Mouse (Mus musculus) fat pad, adult 2 months (tissue): ENCODE measurements around the gene Gm21083.
"Not testable (repeated sequence)": the region's sequence is repeated elsewhere in the genome, so short reads cannot be mapped to it uniquely, and the experiment has no call there.

ENCODE experiments used
- DNase-seq: peaks from one replicate; pipeline ENCODE4 v3.0.0-alpha.2; 2011; ENCODE audit warnings: low read depth, low spot score; ENCODE audit errors: extremely low read depth

Gene Gm21083

DNA sequence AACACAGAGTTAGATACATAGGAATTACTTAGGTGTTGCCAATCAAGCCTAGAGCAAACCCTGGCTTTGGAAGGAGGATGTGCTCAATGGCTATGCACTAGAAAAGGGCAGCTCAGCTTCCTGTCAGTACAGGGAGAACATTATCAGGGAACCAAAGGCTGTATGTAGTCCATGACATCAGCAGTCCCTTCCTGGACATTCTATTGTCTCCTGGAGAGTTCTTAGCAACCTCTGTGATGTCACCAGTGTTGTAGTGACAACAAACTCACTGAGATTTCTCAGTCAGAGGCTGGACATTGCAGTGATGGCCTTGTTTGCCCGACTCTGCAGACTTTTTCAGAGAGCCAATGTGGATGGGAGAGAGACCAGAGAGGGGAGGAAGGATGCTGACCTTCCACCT is at the start of gene Gm21083:
Gene Gm21083, plus strand, starts transcription at position 301 of the 400 bp plus-strand sequence.
- not testable (repeated sequence) for DNase-seq

DNA sequence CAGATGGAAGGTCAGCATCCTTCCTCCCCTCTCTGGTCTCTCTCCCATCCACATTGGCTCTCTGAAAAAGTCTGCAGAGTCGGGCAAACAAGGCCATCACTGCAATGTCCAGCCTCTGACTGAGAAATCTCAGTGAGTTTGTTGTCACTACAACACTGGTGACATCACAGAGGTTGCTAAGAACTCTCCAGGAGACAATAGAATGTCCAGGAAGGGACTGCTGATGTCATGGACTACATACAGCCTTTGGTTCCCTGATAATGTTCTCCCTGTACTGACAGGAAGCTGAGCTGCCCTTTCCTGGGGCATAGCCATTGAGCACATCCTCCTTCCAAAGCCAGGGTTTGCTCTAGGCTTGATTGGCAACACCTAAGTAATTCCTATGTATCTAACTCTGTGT is 48.0 kb upstream of the Gm21083 start, which contains the start of gene Gm21190:
Gene Gm21190, minus strand, starts transcription at position 101 of the 400 bp plus-strand sequence.
- DNase-seq, result not testable (repeated sequence)

DNA sequence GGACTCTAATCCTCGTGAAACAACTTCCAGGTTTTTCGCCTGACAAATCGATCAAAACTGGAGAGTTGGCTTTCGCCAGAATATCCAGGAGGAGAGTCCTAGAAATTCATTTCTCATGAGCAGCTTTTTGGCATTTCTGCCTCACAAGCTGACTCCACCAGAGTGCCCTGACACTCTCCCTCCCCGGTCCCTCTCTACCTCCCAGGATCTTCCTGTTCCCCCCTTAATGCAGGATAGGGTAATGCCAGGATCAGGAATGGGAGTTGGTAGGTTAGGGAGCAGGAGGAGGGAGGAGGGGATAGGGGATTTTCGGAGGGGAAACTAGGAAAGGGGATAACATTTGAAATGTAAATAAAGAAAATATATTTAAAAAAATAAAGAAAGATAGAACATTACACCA is 28.5 kb upstream of the Gm21083 start:
- not testable (repeated sequence) for DNase-seq

DNA sequence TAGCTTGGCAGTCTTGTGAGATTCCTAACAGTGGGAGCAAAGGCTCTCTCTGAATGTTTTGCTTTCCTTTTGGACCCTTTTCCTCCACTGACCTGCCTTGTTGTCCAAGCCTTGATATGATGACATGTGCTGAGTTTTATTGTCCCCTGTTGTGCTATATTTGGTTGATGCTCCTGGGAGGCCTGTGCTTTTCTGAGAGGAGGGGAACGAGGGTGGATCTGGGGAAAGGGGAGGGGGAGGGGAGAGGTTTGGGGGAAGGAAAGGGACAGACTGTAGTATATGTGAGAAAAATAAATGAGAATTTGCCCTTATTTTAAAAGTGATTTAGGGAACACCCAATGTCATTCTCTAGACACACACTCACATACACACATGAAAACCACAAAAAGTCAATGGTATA is 28.0 kb upstream of the Gm21083 start:
- DNase-seq, result not testable (repeated sequence)

DNA sequence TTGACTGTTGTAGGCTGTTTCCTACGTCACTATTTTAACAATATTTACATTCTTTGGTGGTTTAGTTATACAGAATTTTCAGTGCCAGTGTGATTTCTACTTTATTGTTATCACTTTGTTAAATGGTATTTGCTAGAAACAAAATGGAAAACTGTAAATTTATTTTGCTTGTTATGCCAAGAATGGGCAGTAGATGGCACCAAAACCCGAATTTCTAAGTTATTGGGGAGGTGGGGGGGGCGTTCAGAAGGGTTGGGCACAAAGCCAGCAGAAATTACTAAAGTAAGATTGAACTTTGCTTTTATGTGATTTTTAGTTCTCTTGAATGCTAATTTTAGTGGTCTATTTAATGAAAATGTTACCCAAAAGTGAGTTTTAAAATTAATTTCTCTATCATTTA is 27.5 kb upstream of the Gm21083 start:
- not testable (repeated sequence) for DNase-seq

DNA sequence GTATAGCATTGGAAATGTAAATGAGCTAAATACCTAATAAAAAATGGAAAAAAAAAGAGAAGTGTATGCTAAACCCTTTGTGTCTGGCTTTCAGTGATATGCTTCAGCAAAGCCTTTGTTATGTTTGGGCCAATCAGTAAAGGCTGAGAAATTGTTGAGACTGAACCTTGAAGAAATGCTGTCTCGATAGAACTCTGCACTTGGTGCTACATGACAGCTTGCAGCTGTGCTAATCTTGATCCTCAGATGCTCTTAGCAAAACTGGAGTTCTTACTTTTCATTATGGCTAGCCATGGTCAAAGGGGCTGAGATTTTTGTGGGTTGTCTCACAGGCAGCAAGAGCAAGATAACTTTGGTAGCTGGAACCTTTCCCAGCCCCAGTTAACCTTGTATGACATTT is 18.5 kb upstream of the Gm21083 start:
- not testable (repeated sequence) for DNase-seq

DNA sequence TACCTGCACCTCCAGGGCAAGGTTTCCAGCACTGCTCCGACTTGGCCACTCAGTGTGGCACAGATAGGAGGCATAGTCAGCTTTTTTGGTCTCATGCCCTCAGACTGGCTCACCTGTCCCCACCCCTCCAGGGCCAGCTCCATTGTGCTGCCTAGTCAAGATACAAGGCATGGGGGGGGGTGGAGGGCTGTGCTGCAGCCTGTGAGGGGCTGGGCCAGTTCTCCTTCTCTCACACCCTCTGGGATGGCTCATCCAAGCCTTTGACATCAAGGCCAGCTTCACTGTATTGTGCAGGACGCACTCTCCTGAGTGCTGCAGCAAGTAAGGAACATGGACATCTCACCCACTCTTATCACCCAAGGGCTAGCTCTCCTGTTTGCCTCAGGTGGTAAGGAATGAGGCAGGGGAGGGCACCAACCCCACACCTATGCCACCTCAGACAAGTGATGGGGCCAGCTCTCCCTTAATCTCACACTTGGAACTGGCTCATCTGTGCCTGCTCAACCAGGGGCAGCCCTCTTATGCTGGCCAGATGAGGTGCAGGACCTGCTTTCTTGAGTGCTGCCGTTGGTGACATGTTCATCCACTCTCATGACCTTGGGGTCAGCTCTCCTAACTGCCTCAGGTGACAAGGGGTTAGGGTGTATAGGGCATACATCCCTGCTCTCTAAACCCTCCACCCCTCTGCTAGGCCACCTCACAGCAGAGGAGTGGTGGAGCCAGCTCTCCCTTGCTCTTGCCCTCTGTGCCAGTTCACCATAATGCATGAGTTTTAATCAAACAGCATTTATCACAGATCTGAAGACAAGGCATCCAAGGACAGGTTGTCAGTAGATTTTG is 15.5 kb upstream of the Gm21083 start:
- not testable (repeated sequence) for DNase-seq

DNA sequence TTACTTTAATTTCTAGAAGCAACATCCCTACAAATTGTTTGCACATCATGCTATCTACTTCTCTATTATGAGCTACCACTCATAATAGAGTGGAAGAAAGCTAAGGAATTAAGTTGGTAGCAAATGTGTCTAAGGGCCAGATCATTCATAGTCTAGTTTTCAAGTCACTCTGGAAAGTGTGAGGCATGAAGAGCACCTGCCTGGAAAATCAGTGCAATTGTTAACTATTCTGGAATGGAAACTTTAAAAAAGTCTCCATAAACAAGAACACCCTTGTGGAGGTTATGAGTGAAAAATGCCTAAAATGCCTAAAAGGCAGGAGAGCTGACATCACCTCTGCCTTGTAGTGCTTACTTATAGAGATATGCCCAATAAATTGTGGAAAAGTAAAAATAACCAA is 3.4 kb upstream of the Gm21083 start:
- not testable (repeated sequence) for DNase-seq

DNA sequence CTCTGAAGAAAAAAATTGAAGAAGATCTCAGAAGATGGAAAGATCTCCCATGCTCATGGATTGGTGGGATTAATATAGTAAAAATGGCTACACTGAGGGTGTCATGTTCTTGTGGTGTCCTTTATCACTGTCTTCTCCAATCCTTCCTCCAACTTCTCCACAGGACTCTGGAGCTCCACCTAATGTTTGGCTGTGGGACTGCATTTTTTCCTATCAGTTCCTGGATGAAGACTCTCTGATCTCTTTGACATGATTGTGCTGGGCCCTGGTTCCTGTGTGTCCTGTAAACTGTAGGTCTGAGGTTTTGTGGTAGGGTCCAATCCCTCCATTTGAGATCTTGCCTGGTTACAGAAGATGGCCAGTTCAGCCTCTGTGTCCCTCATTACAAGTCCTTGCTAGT is 9.2 kb downstream of the Gm21083 start:
- not testable (repeated sequence) for DNase-seq

DNA sequence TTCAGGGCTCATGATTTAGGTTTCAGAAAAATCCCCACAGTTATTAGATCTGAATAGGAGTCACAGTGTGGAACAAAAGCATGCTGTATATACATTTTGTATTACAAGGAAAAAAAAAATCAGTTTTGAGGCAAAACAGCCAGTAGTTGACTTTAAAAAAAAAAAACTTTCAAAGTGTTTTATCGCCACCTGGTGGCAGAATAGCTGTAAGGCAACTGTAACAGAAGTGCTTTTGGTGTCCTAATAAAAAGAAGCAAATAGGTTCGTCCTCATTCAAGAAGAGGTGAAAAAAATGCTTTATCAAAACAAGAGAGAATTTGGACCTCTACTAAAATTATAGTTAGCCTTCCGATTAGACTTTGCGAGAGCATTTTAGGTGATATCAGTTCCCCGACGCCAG is 11.2 kb downstream of the Gm21083 start:
- DNase-seq, result not testable (repeated sequence)

DNA sequence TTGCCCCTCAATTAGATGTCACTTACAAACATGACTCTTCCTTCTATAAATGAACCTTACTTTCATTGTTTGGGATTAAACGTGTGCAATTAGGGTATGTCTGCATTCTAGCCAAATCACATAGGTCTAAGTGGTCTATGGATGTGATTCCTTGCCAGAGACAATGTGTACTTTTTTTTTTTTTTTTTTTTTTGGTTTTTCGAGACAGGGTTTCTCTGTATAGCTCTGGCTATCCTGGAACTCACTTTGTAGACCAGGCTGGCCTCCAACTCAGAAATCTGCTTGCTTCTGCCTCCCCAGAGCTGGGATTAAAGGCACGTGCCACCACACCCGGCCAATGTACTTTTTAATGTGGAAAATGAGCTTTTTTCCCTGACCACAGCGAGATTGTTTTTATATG is 13.5 kb downstream of the Gm21083 start:
- DNase-seq, result not testable (repeated sequence)

DNA sequence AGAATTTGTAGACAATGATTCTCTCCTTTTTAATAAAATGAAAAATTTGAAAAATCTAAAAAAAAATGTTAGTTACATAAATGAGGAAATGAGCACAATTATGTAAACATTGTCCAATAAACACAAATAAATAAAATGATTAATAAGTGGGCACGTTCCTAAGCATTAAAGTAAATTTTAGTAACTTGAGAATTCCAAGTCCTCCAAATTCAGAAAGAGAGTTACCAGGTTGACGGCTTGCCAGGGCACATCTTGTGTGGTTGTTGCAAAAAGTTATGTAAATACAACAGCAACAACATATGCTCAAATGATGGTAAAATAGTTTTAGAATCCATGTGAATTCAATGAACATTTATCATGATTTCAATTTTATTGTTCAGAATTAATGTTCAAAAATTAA is 14.4 kb downstream of the Gm21083 start:
- DNase-seq, result not testable (repeated sequence)

DNA sequence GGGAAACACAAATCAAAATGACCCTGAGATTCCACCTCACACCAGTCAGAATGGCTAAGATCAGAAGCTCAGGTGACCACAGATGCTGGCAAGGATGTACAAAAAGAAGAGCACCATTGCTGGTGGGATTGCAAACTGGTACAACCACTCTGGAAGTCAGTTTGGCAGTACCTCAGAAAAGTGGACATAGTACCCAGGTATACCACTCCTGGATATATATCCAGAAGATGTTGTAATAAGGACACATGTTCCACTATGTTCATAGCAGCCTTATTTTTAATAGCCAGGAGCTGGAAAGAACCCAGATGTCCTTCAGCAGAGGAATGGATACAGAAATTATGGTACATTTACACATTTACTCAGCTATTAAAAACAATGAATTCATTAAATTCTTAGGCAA is 21.7 kb downstream of the Gm21083 start:
- not testable (repeated sequence) for DNase-seq

DNA sequence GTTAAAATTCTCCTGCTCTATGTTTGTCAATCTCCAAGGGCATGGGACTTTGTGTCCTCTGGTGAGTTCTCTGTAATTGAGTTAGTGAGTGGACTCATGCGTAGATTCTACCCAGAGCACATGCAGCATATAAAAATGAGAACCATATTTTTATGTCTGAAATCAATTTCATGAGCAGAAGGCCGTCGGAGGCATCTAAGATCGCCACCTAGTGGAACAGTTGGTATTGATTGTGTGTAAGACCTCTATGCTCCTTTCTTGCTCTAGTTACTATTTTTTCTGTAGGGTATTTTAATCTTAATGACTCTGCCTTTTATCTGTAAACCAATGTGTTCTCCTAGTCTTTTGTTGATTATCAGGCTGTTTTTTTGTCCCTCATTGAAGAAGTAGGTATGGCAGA is 23.2 kb downstream of the Gm21083 start:
- not testable (repeated sequence) for DNase-seq

DNA sequence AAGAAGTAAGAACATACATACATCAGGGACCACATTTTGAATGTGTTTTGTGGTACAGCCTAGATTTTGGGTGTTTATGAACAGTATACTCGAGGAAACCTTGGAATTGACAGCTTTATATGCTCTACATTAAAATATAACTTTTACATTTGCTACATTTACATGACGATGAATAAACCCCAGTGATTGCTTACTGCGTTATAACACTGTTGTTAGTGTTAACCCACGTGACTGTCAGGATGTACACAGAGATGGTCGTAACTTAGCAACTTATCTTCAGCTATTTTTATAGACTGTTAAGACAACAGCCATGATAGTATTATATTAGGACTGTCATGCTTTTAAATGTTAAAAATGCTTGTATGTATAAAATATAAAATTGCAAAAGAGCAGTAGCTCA is 24.3 kb downstream of the Gm21083 start:
- DNase-seq, result not testable (repeated sequence)

DNA sequence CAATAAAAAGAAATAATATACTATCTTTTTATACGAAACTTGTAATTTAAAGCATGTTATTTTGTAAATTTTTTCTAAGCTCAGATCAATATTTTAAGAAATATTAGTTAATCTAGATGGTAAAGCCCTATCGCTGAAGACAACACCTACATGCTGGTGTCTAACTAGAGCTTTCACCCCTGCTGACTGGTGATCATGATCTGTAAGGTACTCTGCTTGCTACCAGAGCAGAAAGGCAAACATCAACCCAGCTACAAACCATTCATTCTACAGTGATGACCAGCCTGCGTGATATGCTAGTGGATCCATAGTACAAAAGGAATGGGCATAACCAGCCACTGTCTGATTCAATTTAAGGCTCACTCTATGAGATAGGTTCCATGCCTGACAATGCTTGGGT is 24.8 kb downstream of the Gm21083 start:
- DNase-seq, result not testable (repeated sequence)

DNA sequence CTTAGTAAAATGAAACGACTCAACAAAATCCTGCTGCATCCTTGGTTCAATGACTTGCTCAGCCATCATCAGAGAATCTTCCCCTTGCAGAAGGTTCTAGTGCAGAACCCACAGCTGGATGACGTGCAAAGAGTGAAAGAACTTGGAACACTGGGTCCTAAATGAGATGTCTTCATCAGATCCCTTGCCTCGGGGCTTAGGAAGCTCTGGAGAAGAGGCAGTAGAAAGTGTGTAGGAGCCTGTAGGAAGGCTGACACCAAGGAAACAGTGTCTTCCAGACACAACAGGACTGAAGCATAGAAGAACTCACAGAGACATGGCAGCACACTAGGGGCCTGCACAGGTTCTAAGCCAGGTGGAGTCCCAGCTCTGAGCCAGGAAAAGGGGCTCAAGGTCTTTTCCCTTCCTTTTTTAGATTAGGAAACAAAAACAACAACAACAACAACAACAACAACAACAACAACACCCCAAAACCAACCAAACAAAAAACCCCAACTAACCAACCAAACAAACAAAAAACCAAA is 25.4 kb downstream of the Gm21083 start:
- not testable (repeated sequence) for DNase-seq

DNA sequence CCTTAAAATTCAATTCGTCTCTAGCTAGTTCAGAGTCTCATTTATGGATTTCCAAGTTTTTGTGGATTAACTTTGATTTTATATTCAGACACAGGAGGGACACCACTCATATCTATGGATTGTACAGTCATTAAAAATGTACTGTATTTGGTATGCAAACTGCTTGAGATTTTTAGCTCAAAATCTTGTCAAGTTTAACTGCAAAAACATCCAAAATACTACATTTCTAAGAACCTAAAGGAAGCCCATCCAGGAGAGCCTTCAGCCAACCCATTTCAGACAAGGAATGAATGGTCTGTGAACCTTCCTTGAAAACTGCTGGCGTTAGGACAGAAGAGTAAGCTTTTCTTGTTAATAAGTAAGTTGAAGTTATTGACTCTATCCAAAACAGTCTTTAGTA is 25.9 kb downstream of the Gm21083 start:
- DNase-seq, result not testable (repeated sequence)

DNA sequence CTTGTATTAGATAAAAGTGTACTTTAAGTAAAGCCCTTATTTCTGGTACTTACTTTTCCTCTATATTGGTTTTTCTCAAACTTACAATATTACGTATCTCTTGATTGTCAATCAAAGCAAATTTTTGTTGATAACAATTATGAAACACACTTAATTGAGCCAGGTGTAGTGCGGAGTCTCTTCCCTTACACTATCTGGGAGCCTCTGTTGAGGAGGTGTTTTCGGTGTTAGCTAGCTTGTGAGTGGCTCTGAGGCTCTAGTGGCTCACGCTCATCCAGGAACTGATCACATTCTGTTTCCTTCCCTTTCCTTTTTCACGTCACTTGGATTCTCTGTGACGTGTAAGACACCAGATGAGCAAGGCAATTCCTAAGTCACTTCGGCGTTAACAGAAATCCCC is 26.5 kb downstream of the Gm21083 start:
- DNase-seq, result not testable (repeated sequence)

DNA sequence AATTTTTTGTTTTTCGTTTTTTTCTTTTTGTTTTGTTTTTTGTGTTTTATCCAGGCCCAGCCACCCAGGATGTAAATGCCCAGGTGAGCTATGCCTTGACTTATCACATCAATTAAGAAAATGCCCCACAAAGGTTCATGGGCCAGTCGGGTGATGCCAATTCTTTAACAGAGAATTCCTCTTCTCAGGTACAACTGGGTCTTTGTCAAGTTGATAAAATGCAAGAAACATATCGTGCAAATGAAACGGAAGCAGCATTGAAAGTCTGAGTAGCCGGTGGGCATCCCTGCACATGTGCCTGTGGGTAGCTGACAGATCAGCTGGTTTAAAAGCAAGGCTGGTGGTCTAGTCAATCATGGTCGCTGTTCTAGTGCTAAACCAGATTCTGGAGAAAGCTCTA is 29.5 kb downstream of the Gm21083 start:
- not testable (repeated sequence) for DNase-seq

DNA sequence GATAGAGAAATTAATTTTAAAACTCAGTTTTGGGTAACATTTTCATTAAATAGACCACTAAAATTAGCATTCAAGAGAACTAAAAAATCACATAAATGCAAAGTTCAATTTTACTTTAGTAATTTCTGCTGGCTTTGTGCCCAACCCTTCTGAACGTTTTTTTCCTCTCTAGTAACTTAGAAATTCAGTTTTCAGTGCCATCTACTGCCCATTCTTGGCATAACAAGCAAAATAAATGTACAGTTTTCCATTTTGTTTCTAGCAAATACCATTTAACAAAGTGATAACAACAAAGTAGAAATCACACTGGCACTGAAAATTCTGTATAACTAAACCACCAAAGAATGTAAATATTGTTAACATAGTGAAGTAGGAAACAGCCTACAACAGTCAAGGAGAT is 33.6 kb downstream of the Gm21083 start:
- not testable (repeated sequence) for DNase-seq

DNA sequence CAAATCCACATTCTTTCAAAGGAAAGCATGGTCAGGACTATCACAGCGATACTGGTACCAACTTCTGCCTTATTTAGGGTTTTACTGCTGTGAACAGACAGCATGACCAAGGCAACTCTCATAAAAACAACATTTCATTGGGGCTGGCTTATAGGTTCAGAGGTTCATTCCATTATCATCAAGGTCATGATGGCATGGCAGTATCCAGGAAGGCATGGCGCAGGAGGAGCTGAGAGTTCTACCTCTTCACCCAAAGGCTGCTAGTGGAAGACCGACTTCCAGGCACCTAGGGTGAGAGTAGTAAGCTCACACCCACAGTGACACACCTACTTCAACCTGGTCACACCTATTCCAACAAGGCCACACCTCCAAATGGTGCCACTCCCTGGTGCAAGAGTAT is 39.1 kb downstream of the Gm21083 start:
- DNase-seq, result not testable (repeated sequence)
